Mouse (Mus musculus): ENCODE data around the gene Cwf19l1.

DNA sequence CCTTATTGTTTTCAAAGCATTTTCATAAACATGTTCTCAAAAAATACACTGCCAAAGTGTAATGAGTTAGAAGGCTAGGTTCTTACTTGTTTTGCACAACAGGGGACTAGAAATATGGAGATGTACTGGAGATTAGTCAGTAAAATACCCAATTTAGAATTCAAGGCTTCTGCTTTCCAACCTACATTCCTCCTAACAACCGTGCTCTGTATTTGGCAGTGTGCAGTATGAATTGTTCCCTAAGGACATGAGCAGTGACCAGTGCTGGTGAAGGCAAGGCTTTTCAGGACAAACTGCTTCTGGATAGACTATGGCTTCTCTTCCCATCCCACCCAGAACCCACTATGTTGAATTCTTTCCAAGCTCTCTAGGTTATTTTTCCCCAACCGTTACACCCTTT lies 54.8 kb downstream of the Cwf19l1 start:
- no peak for TF ChIP-seq CTCF (IDR thresholded peaks at IDR 0.05; ENCODE audit: extremely low read depth, insufficient read depth, insufficient read length, insufficient replicate concordance)
- no peak for TF ChIP-seq POLR2A (IDR thresholded peaks at IDR 0.05; ENCODE audit: low read depth, low read length)

Data from spleen, adult 2 months (tissue).